In genomic region chr2:12154676-12155075, GRCm38 (mm10) we compare ENCODE assay signal across 13 mouse cellular contexts.
A peak's percentile ranks its signal among the peaks of the same experiment; 100 is the strongest.
DNase-seq lines count a peak whose midpoint lies in the region; ATAC-seq lines count a peak whose summit lies in the region.
"Had no signal": no experiment of that assay in that cellular context is flagged by ENCODE, and none has a peak within 500 bp of the region (broad histone marks: within the 10 kb centered on the region; RNA-seq: fewer than 3 reads in every experiment).

No protein-coding gene starts in this region.

- peak; percentile 53; the same call in 1 of the 2 replicates for ATAC-seq in forebrain, embryonic 13.5 days
- no peak for ATAC-seq in forebrain, embryonic 12.5 days (ENCODE audit: low FRiP score)
- no peak for ATAC-seq in hindbrain, embryonic 11.5 days (ENCODE audit: low FRiP score)
- ATAC-seq: activated CD4-positive, CD25-positive, alpha-beta regulatory T cell, adult 4 months; hindbrain, embryonic 16.5 days had no signal

- no peaks in the 10 kb centered on the region for H3K36me3 ChIP-seq in forebrain, embryonic 13.5 days (ENCODE audit: poor library complexity, severe bottlenecking)
- no peaks in the 10 kb centered on the region for H3K36me3 ChIP-seq in forebrain, embryonic 12.5 days (replicated peaks)
- no peaks in the 10 kb centered on the region for H3K36me3 ChIP-seq in hindbrain, embryonic 11.5 days (ENCODE audit: control insufficient read depth, insufficient read depth, low read length)

- no peak overlapping the region for H3K27ac ChIP-seq in forebrain, embryonic 13.5 days
- no peak overlapping the region for H3K27ac ChIP-seq in forebrain, embryonic 12.5 days
- no peak overlapping the region for H3K27ac ChIP-seq in hindbrain, embryonic 11.5 days (ENCODE audit: low read depth, low read length)

- no peaks in the 10 kb centered on the region for H3K9me3 ChIP-seq in forebrain, embryonic 13.5 days (replicated peaks)
- no peaks in the 10 kb centered on the region for H3K9me3 ChIP-seq in forebrain, embryonic 12.5 days
- no peaks in the 10 kb centered on the region for H3K9me3 ChIP-seq in hindbrain, embryonic 11.5 days (ENCODE audit: control insufficient read depth, low read length)

- H3K4me3 ChIP-seq in forebrain, embryonic 13.5 days, result no peak overlapping the region
- H3K4me3 ChIP-seq in forebrain, embryonic 12.5 days (replicated peaks), result no peak overlapping the region
- no peak overlapping the region for H3K4me3 ChIP-seq in hindbrain, embryonic 11.5 days (ENCODE audit: low read depth, low read length)

- H3K27me3 ChIP-seq in forebrain, embryonic 13.5 days, result no peaks in the 10 kb centered on the region
- no peaks in the 10 kb centered on the region for H3K27me3 ChIP-seq in forebrain, embryonic 12.5 days
- H3K27me3 ChIP-seq in hindbrain, embryonic 11.5 days (ENCODE audit: control insufficient read depth, insufficient read depth, low read length), result no peaks in the 10 kb centered on the region

- H3K4me2 ChIP-seq in forebrain, embryonic 13.5 days, result no peak overlapping the region
- no peak overlapping the region for H3K4me2 ChIP-seq in forebrain, embryonic 12.5 days
- H3K4me2 ChIP-seq in hindbrain, embryonic 11.5 days (replicated peaks; ENCODE audit: low read depth, low read length), result no peak overlapping the region

- 84% methylated on average over 6 of the region's 6 CpGs for WGBS in forebrain, embryonic 13.5 days
- 88% methylated on average over 6 of the region's 6 CpGs for WGBS in forebrain, embryonic 12.5 days
- 86% methylated on average over 6 of the region's 6 CpGs for WGBS in hindbrain, embryonic 11.5 days

- no peak overlapping the region for H3K9ac ChIP-seq in forebrain, embryonic 13.5 days
- H3K9ac ChIP-seq in forebrain, embryonic 12.5 days, result no peak overlapping the region
- H3K9ac ChIP-seq in hindbrain, embryonic 11.5 days (ENCODE audit: low read depth, low read length), result no peak overlapping the region

- H3K4me1 ChIP-seq in forebrain, embryonic 13.5 days, result no peaks in the 10 kb centered on the region
- H3K4me1 ChIP-seq in forebrain, embryonic 12.5 days, result no peaks in the 10 kb centered on the region
- H3K4me1 ChIP-seq in hindbrain, embryonic 11.5 days (replicated peaks; ENCODE audit: control insufficient read depth, insufficient read depth, low read length), result no peaks in the 10 kb centered on the region

- peak; percentile 22 for DNase-seq in layer of hippocampus, adult 11-12 months (ENCODE audit: low spot score)
- no peak for DNase-seq in layer of hippocampus, postnatal 10 days (ENCODE audit: low spot score in 2 of 2)
- peak; percentile 70 for DNase-seq in adipocyte (ENCODE audit: low spot score)
- DNase-seq in lung, postnatal 25 days (ENCODE audit: low spot score), result peak; percentile 19
- DNase-seq in hindbrain, embryonic 11.5 days (ENCODE audit: low spot score), result no peak
- no peak for DNase-seq in adrenal gland, adult 18-20 months (ENCODE audit: low spot score in 2 of 2)
- DNase-seq: cerebellum, postnatal 36 days; kidney, postnatal 14 days; thymus, postnatal 4 days had no signal

Comparison
In these comparisons a context has a peak if more than half of its experiments do, and no peak if none do; other contexts are left out.
1. DNase-seq: peak in layer of hippocampus, adult 11-12 months (single experiment), adipocyte (single experiment) and lung, postnatal 25 days (single experiment); none in layer of hippocampus, postnatal 10 days (0 of 2), hindbrain, embryonic 11.5 days (single experiment) and adrenal gland, adult 18-20 months (0 of 2).